Mouse (Mus musculus) embryo, embryonic 10 days (tissue): ENCODE measurements around the gene Ckm.
A peak's percentile ranks its signal among the peaks of the same experiment; 100 is the strongest.

ENCODE experiments used
- DNase-seq: peaks from one replicate; pipeline ENCODE4 v3.0.0-alpha.2; 2015; ENCODE audit warnings: low spot score

Ckm gene

DNA sequence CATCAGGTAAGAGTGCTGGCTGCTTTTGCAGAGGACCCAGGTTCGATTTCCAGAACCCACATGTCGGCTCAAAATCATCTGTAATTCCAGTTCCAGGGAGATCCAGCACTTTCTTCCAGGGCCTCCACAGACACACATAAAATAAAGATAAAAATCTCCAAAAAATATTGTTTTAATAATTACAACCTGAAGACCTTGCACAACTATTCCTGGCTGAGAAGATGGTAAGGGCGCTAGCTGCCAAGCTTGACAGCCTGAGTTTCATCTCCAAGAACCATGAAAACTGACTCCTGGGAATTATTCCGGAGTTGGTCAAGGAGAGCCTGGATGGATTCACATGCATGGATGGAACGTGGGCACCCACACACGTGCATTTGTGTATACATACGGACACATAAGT, at the start of gene Ckm:
Ckm (plus strand) TSS at position 301 of the 400 bp plus-strand sequence.
- no peak for DNase-seq

DNA sequence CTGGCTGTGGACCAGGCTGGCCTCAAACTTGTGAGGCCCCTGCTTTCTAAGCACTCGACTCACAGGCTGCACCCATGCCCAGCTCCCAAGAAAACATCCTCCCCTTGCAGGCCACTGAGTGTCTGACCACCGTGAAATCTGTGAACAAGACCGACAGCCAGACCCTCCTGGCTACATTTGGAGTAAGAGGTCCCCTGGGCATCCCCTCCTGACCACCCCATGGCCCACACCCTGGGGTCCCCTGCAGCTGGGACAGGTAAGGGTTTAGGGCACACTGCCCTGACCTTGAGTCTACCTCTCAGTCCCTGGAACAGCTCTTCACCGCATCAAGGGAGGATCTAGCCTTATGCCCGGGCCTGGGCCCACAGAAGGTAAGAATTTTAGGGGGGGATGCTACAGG, 49.6 kb upstream of the Ckm start:
- DNase-seq, result no peak

DNA sequence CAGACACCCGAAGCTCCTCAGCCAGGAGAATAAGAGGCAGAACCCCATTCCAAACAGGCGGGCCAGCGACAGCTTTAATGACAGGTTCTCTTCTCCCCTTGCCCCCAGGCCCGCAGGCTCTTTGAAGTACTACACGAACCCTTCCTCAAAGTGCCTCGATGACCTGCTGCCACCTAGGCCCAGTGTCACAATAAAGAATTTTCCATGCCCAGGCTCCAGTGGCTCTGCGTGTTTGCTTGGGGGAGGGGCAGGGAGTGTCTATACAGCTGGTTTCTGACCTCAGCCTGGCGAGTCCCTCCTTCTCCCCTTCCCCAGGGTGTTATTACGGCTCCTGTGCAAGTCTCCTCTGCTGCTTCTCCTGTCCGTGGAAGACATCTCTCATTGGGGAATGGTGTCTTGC, 48.3 kb upstream of the Ckm start:
- DNase-seq, result no peak

DNA sequence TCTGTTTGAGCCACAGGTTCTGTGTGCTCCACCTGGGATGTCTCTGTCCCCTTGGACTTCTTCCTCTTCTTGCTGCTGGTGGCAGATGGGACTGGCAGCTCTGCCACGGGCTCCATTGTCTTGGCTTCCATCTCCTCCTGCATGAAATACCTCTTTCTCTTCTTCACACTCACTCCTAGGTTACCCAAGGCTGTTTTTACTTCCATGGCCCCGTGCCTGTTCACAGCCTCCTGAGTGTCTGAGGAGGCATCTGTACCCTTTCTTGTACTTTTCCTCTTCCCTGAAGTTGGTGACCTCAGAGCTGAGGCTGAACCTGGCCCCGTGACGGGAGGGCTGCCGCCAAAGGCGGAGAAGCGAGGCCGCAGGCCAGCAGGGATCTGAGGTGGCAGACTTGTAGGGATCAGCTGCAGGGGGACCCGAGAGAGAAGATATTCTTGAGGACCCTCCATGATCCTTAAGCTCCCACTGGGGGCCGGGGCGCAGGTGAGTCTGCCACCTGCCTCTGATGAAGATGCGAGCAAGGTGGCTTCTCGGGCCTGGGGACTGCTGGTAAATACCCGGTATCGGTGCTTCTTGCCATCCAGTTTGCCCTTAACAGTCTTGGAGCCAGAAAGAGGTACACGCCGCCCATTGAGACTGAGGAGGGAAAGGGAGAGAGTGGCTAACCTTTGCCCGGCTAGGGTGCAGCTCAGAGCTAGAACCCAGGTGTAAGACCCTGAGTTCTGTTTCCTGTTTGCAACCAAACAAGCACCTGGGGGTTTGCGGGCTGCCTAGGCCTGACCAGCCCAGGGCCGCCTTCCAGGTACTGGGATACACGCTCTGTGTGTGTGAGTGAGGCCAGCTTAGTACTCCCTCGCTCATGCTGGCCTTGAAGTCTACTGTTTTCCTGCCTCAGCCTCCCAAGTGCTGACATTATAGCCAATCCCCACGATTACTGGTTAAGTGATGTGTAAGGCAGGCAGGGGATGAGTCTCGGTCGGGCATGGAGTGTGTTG, 46.9 kb upstream of the Ckm start:
- DNase-seq, result no peak

DNA sequence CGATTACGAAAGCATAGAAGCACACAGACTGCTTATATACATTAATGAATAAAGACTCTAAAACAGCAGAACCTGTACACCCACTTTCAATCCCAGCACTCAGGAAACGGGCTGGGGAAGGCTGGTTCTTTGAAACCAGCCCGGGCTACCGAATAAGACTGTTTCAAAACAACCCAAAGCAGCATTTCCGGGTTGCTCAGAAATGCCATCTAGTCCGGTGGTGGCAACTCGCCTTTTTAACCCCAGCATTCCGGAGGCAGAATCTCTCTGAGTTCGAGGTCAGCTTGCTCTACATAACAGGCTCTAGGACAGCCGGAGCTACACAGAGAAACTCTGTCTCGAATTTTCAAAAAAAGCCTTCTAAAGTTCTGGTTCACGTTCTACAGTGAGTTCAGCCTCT, 45.9 kb upstream of the Ckm start:
- no peak for DNase-seq

DNA sequence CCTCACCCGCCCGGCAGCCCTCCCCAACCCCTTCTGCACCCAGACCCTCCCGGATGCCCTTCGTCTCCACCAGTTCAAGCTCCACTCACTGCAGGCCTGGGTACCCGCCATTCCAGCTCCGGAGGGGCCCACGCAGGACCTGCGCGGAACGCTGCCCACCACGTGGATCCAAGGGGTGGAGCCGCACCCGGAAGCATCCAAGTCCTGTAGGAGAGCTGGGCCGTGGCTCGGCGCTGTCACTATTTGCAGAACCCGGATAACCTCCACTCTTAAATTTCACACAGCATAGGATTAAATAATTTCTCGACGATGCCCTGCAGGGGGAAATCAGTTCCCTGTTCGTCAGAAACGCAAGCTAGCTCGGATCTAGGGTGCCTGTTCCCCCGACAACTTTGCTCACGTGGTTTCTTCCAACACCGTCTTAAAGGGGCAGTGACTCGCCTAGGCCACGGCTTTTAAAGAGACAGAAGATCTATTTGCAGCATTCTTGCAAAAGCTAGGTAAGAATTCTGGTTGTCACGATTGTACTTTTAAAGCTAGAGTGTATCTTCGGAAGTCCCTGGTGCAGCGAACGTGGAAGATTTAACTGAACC, 45.2 kb upstream of the Ckm start, which contains the start of the genes Cd3eap and Ppp1r13l:
Cd3eap (minus strand) TSS at position 185 of the 593 bp plus-strand sequence.
Ppp1r13l (plus strand) TSS at position 451 of the 593 bp plus-strand sequence.
- peak; percentile 90 for DNase-seq

DNA sequence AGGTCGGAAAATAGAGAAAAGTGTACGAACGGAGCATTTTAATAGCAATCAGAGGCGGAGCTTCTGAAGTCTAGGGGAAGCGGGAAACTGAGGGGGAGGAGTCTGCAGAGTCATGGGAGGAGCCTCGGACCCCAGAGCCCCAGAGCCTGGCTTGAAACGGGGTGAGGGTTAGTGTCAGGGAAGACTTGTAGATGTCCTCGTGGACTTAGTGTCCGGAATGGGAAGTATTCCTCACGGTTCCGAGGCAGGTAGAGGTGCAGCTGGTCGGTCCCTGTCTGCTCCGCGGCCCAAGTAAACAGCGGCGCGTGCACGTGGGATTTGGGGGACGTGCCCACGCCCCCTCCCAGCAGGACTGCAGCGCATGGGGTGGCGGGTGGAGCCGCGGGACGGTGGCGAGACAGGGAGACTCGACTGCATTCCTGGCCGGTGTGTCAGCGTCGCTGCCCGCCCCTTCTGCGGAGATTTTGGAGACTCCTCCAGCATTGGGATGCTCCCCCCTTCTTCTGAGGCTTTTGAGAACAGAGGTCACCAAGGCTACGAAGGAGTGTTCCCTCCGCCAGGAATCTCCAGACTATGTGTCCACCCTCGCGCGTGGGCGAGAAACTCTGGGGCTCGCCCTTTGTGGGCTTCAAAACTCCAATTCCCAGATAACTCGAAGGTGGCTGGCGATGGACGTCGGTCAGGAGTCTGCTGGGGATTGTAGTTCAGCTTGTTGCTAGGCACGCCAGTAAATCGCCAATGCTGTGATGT, 44.5 kb upstream of the Ckm start:
- peak; percentile 91 for DNase-seq

DNA sequence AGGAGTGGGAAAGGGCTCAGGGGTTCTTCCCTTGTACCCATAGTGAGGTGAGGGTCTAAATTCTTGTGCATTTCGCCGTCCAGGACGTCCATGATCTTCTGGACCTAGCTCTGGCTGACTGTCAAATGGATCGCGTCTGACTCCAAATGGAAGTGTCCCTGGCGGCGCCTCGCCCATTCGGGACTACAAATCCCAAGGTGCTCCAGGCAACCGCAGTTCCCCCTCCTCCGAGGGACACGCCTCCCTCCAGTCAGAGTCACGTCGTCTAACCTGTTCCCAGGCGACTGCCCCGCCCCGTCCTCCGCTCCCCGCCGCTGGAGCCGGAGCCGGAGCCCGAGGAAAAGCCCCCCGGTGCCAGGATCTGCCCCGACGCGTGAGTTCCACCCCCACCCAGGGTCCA, 43.6 kb upstream of the Ckm start:
- peak; percentile 95 for DNase-seq

DNA sequence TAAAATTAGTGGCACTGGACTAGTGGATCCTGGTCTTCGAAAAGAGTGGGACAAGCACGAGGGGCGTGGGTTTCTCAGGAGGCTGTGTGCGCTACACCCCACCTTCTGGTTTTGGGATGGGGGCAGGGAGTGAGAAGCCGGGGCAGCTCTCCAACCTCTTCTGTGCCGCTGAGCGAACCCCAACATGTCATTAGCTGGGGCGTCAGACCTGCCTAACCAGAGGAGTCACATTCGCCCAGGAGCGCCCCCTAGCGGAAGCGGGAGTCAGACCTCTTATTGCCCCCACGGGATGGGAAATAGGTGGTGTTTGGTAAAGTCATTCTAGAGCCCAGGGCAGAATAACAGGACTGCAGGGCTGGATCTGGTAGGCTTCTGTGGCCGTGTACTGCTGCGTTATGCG, 42.9 kb upstream of the Ckm start:
- DNase-seq, result peak; percentile 72

DNA sequence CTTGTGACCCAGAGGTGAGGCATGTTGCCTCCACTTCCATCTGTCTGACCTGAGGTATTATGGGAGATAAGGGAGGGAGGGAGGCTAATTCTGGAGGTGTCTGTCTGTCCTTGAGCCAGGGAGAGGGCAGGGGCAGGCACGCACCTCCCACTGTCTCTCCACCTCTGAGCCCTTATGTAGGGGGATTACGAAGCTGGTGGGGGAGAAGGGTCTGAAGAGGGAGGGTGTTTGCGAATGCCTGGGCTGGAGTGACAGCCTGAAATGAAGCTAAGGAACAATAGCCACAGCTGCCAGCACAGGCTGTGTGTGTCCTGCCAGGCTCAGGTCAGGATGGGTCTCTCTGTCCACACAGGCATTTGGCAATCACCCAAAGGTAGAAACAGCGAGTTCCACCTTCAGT, 42.3 kb upstream of the Ckm start:
- DNase-seq, result no peak

DNA sequence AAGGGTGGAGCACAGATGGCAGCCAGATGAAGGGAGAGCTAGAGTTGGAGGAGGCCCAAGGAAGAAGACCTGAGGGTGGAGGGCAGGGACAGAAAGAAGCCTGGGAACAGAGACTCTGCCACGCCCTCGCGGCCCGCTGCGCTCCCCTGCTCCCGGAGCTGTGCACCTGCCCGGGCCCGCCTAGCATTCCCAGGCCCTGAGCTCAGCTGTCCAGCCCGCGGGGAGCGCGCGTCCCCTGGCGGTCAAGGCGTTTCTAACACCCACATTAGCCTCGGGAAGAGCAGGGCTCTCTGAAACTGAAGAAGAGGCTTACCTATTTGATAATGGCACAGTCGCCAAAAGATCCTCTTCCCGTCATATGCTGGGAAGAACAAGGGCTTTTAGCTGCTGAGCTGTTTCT, 40.7 kb upstream of the Ckm start:
- DNase-seq, result peak; percentile 82

DNA sequence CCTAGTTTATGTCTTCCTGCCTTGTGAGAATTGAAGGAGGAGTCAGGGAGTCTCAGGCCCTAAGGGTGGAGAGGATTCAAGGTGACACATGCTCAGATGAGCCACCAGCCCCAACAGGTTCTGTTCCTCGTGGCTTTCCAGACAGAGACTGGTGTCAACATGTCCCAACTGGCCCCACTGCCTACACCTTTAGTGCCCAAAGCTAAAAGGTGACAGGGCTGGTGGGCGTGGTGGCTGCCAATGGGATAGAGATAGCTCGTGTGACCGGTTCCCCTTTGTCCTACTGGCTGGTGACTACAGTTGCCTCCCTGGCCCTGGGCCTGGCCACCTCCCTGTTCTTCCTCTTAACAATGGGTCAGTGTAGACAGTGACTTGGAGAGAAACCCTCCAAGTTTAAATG, 39.2 kb upstream of the Ckm start:
- no peak for DNase-seq

DNA sequence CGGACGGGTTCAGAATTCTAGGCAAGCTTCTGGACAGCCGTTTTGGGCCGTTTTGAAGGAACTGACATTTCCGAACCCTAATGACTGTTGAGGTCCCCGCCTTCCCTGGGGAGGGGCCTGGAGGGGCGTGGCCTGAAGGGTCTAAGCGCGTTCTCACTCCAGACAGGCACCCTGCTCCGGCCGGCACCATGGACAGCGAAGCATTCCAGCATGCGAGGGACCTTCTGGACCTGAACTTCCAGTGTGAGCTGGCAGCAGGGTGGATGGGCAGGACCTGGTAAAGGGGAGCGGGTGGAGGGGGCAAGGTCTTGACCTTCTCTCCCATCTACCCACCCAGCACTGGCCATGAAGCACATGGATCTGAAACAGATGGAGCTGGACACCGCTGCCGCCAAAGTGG, 36.2 kb upstream of the Ckm start:
- DNase-seq, result peak; percentile 73

DNA sequence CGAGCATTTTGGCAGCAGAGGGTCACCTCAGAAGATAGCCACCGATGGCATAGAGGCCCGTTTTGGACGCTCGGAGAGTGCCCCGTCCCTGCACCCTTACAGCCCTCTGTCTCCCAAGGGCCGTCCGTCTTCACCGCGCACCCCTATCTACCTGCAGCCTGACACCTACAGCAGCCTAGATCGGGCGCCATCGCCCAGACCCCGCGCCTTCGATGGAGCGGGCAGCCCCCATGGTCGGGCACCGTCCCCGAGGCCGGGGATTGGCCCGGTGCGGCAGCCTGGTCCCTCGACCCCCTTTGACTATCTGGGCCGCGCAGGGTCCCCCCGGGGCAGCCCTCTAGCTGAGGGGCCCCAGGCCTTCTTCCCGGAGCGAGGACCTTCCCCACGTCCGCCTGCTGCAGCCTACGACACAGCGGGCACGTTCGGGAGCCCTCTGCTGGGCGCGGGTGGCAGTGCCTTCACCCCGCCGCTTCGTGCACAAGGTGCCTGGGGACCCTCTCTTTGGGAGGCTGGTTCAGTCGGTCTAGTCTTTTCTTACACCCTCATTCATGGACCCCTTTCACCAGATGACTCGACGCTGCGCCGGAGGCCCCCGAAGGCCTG, 34.7 kb upstream of the Ckm start:
- DNase-seq, result peak; percentile 76

DNA sequence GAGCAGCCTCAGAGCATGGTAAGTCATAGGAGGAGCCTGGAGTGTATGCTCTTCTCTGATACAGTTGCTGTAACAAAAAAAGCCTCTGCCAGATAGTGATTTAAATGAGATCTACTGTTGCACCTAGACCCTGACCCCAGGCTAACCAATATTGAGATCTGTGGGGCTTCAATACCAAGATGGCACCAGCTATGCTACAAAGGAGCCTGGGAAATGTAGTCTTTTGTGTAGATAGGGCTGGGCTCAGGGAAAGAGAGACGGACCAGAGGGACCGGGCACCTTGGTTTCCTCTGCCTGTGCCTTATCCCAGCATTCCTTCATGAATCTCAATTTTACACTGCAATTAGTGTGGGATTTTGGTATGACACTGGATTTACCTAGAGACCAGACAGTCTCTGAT, 31.2 kb upstream of the Ckm start:
- DNase-seq, result no peak

DNA sequence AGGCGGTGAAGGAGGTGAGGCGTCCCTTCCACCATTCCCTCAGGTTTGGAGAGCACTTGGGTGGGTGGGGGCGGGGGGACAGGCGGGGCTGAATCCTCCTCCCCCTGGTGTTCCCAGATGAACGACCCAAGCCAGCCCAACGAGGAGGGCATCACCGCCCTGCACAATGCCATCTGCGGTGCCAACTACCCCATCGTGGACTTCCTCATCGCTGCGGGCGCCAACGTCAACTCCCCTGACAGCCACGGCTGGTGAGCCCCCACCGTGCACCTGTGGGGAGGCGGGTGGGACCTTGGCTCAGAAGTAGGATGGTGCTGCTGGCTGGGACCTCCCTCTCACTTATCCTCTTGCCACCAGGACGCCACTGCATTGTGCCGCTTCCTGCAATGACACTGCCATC, 29.2 kb upstream of the Ckm start:
- DNase-seq, result no peak

DNA sequence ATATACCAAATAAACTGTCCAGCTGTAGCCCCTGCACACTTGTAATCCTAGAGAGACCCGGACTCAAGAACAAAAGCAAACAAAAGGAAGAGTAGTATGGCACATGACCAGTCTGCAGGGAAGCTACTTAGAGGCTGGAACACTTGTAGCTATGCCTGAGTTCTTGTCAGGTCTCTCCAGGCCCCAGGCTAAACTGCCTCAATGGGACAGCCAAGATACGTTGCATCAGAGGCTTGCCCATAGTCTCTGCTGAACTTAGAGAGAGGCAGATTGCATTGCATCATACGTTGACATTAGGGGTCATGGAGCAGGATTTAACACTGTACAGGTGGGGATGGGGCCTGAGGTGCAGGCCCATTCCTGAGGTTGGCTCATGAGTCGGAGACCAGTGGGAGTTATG, 28.6 kb upstream of the Ckm start:
- DNase-seq, result no peak

DNA sequence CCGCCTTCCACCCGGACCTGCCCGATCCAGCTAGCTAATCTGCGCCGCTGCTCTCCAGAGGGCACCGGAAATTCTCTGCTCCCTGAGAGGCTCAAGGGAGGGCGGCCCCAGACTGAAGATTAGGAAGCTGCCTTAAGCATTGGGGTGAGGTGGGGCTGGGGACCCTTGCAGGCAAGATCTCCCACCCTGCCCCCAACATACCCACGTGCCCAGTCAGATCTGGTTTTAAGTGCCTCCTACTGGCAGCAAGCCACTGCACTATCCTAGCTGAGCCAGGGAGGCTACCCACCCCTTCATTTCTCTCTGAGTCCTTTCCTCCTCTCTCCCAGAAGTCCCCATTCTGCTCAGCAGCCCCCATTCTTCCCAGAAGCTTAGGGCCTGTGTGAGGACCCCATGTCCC, 26.5 kb upstream of the Ckm start:
- DNase-seq, result no peak

DNA sequence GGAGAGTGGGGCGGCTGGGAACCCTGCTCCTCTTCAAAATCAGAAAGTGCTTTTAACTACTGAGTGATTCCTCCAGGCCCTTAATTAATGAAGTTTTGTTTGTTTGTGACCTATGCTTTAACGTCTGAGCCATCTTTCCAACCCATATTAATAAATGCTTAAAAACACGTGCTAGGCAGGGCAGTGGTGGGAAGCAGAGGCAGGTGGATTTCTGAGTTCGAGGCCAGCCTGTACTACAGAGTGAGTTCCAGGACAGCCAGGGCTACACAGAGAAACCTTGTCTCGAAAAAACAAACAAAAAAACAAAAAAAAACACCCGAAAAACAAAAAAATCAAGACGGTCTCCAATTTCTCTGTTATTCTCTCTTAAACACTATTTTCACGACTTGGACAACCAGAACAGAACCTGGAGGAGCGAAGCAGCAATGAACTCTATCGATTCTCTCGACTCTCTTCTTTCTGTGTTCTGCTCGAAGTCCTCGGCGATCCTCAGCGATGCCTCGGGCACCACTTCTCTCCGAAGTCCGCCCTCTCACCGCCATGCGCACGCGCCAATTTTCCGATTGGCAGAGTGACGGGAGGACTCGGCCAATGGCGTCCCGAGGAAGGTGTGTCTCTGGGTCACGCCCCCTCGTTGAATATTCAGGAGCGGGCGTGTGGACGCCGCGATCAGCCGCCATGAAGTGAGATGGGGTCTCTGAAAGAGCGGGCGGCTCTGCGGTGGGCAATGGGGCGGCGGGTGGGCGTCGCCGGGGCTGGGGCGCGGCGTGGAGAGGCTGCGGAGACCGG, 23.0 kb upstream of the Ckm start, which contains the start of gene Ercc2:
Ercc2 (plus strand) TSS at position 634 of the 789 bp plus-strand sequence.
- DNase-seq, result peak; percentile 100

DNA sequence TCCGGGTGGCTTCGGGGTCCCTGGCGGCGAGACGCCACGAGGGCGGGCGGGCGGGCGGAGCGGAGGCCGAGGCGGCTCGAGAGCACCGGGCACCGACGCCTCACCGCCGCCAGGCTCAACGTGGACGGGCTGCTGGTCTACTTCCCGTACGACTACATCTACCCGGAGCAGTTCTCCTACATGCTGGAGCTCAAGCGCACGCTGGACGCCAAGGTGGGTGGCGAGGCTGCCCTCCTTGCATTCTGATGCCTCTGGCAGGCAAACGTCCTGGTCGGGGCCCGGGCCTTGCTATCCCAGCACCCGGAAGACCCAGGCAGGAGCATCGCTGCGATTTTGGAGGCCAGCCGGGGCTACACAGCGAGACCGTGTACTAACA, 22.4 kb upstream of the Ckm start:
- DNase-seq, result peak; percentile 37

DNA sequence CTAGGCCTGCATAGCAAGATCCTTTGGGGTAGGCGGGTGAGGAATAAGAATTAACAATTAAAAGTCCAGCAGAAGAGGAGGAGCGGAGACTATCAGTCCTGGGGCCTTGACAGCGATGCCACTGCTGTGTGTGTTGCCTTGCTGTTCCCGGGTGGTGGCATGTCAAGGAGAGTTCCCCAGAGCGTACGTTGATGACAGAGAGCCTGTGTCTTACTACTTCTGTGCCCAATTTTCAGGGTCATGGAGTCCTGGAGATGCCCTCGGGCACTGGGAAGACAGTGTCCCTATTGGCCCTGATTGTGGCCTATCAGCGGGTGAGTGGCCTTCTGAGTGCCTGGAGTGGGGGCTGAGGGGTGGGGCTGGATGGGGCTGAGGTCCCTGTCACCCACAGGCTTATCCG, 20.9 kb upstream of the Ckm start:
- DNase-seq, result no peak
